Comparison of ENCODE assay signal across 3 mouse cellular contexts in the genomic region with DNA sequence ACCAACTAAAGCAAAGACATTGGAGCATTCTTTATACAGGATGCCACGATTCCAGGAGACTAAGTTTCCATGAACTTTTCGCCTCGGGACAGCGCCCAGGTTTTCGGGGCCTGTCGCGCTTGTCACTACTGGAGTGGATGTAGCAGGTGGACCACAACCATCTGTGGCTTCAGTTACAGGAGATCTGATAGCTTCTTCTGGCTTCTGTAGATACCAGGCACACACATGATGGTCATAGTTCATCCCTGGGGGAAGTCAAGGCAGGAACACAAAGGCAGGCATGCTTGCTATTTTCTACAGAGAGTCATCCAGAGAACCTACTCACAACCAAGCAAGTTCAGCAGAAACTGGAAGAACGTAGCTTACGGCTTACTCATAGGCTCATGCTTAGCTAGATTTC. TPM values are rescaled to one million over a fixed set of nuclear protein-coding genes. Genes with fewer than 3 reads are reported as not detected.
A peak's percentile ranks its signal among the peaks of the same experiment; 100 is the strongest.
DNase-seq lines count a peak whose midpoint lies in the region; ATAC-seq and TF ChIP-seq lines count a peak whose summit lies in the region.
"Not testable (repeated sequence)": the region's sequence is repeated elsewhere in the genome, so short reads cannot be mapped to it uniquely, and the experiment has no call there.

No protein-coding gene starts in this region.

- TF ChIP-seq EP300 in MEL (IDR thresholded peaks at IDR 0.05; ENCODE audit: low read depth in 1 of 2, low read length in 2 of 2), result peak in 1 of 2 experiments; percentile 64; a peak in 2 of 4 replicates

- not testable (repeated sequence) for H3K4me3 ChIP-seq in MEL (ENCODE audit: control insufficient read depth in 1 of 2, insufficient read depth in 1 of 2, low read depth in 2 of 2, low read length in 2 of 2); liver, embryonic 13.5 days (replicated peaks)

- not testable (repeated sequence) for H3K9me3 ChIP-seq in MEL (replicated peaks; ENCODE audit: insufficient read depth, low read length); liver, embryonic 13.5 days (replicated peaks)

- peaks cover 13 to 16% of the 10 kb centered on the region in 2 experiments for H3K4me1 ChIP-seq in MEL (ENCODE audit: control insufficient read depth in 1 of 2, insufficient read depth in 2 of 2, low read length in 2 of 2)
- H3K4me1 ChIP-seq in liver, embryonic 13.5 days (replicated peaks), result not testable (repeated sequence)

- ATAC-seq in liver, embryonic 13.5 days (ENCODE audit: low read depth), result not testable (repeated sequence)

- not testable (repeated sequence) for H3K27me3 ChIP-seq in MEL (ENCODE audit: control insufficient read depth in 1 of 2, insufficient read depth in 2 of 2, low read length in 2 of 2); liver, embryonic 13.5 days

- peak; percentile 36 for DNase-seq in MEL (ENCODE audit: low read depth, low spot score)
- DNase-seq in heart, adult 11 months, result peak; percentile 31
- DNase-seq in liver, embryonic 13.5 days, result peak; percentile 11

- not testable (repeated sequence) for H3K79me2 ChIP-seq in MEL (ENCODE audit: control insufficient read depth, insufficient read depth, low read length, poor library complexity)

- not testable (repeated sequence) for TF ChIP-seq CTCF in MEL (IDR thresholded peaks at IDR 0.05 in 2 of 3, conservative IDR thresholded peaks at IDR 0.05 in 1 of 3; ENCODE audit: control insufficient read depth in 1 of 3, insufficient read depth in 1 of 3, low read depth in 2 of 3, low read length in 3 of 3, poor library complexity in 1 of 3, severe bottlenecking in 1 of 3)

- not testable (repeated sequence) for TF ChIP-seq RAD21 in MEL (IDR thresholded peaks at IDR 0.05; ENCODE audit: low read depth, low read length)

- H3K9ac ChIP-seq in MEL (ENCODE audit: control insufficient read depth, low read depth, low read length, poor library complexity, severe bottlenecking); liver, embryonic 13.5 days: not testable (repeated sequence)

- not testable (repeated sequence) for H3K27ac ChIP-seq in MEL (ENCODE audit: control insufficient read depth, low read depth, low read length); liver, embryonic 13.5 days

- peaks cover 0 to 17% of the 10 kb centered on the region in 2 experiments; a peak in 2 of 4 replicates for H3K36me3 ChIP-seq in MEL (ENCODE audit: control insufficient read depth in 1 of 2, insufficient read depth in 2 of 2, low read length in 2 of 2)
- not testable (repeated sequence) for H3K36me3 ChIP-seq in liver, embryonic 13.5 days

- WGBS in liver, embryonic 13.5 days (ENCODE audit: insufficient replicate concordance), result 77% methylated on average over 9 of the region's 9 CpGs

- not testable (repeated sequence) for TF ChIP-seq POLR2A in MEL (IDR thresholded peaks at IDR 0.05; ENCODE audit: control insufficient read depth in 1 of 2, insufficient read depth in 1 of 2, low read depth in 1 of 2, low read length in 2 of 2, poor library complexity in 1 of 2)

- H3K4me2 ChIP-seq in liver, embryonic 13.5 days, result not testable (repeated sequence)

TF ChIP-seq in MEL, 35 proteins besides CTCF, POLR2A, EP300 and RAD21:
- TF ChIP-seq TCF12 (IDR thresholded peaks at IDR 0.05; ENCODE audit: low read depth, low read length) (peak; percentile 70; the same call in 1 of the 2 replicates), MXI1 (IDR thresholded peaks at IDR 0.05; ENCODE audit: low read depth, low read length) (peak; percentile 35; the same call in 1 of the 2 replicates), GATA1 (IDR thresholded peaks at IDR 0.05; ENCODE audit: low read depth, low read length) (peak; percentile 38; the same call in 1 of the 2 replicates), ETS1 (IDR thresholded peaks at IDR 0.05; ENCODE audit: low read depth, low read length) (0 out of 2 replicates have a peak, but pooled peaks have one; percentile 21), MYB (IDR thresholded peaks at IDR 0.05; ENCODE audit: low read depth, low read length) (0 out of 2 replicates have a peak, but pooled peaks have one; percentile 24)

RNA-seq across cellular contexts. Expression of gene Rad23b, which starts 31.5 kb away (rescaled TPM):
- total RNA-seq in MEL (2012; rRNA removed), result 193 and 200 TPM in 2 replicates
- polyA plus RNA-seq in MEL (2012; ENCODE audit: insufficient read depth in 1 of 2, insufficient read length in 2 of 2, low read depth in 1 of 2, low replicate concordance in 2 of 2, missing spikeins in 1 of 2), result 100 to 1,000 TPM in 1 of 2 experiments, not detected in 1; 270 TPM
- polyA plus RNA-seq in liver, embryonic 13.5 days (2015; fragmentation: Nextera tagmentation; extraction: Ambion mirVana), result 42.4 and 45.1 TPM in 2 replicates
